Mouse (Mus musculus) heart, embryonic 10.5 days (tissue): ENCODE data around the gene Phactr1. TPM values are rescaled to one million over a fixed set of nuclear protein-coding genes. Genes with fewer than 3 reads are reported as not detected.

Source experiments
- DNase-seq: peaks from one replicate; pipeline ENCODE4 v3.0.0-alpha.2; 2017; ENCODE audit warnings: low spot score
- H3K27ac ChIP-seq: fragments of 300-500 bp; sonication (generic); 2 replicates; pipeline ENCODE4 v1.5.1; 2016; ENCODE audit warnings: mild to moderate bottlenecking
- H3K27me3 ChIP-seq: fragments of 300-500 bp; sonication (generic); 2 replicates; pipeline ENCODE4 v1.6.1; 2016; ENCODE audit warnings: mild to moderate bottlenecking; ENCODE audit not compliant: poor library complexity, insufficient read depth, severe bottlenecking
- H3K36me3 ChIP-seq: fragments of 300-500 bp; sonication (generic); 2 replicates; pipeline ENCODE4 v1.6.1; 2016; ENCODE audit warnings: mild to moderate bottlenecking, moderate library complexity
- H3K4me1 ChIP-seq: fragments of 300-500 bp; sonication (generic); 2 replicates; pipeline ENCODE4 v1.6.1; 2016; ENCODE audit warnings: mild to moderate bottlenecking
- H3K4me3 ChIP-seq: fragments of 300-500 bp; sonication (generic); 2 replicates; pipeline ENCODE4 v1.5.1; 2016; ENCODE audit warnings: mild to moderate bottlenecking, moderate library complexity
- H3K9me3 ChIP-seq: fragments of 300-500 bp; sonication (generic); 2 replicates; pipeline ENCODE4 v1.6.1; 2016; ENCODE audit warnings: mild to moderate bottlenecking, moderate library complexity
- WGBS: fragments of 180-500 bp; shearing (Covaris S2); methylation state at CpG from one replicate; pipeline ENCODE4 v1.1.7; 2016; 5-methylcytosine and 5-hydroxymethylcytosine counted together
- polyA plus RNA-seq: library from polyadenylated mRNA; unstranded; fragments of >200 nt; fragmentation: Nextera tagmentation; extraction: Ambion mirVana; gene quantifications from 2 replicates; pipeline ENCODE4 v1.2.1, GENCODE M21; 2016

Gene Phactr1
- polyA plus RNA-seq, 1 experiment from 2014 or later, result 4.1 TPM

GRCm38 (mm10) chr13:42999287-42999686 is 318.9 kb downstream of the Phactr1 start:
- Histone ChIP-seq H3K4me1 (no peaks in the 10 kb centered on the region), H3K27me3 (no peaks in the 10 kb centered on the region), H3K36me3 (no peaks in the 10 kb centered on the region), H3K4me3 (no peak overlapping the region), H3K27ac (no peak overlapping the region), H3K9me3 (no peaks in the 10 kb centered on the region)
- no peak for DNase-seq
- 64% methylated on average over 3 of the region's 3 CpGs for WGBS

GRCm38 (mm10) chr13:43005131-43005579 is 324.7 kb downstream of the Phactr1 start:
- Histone ChIP-seq H3K36me3 (no peaks in the 10 kb centered on the region), H3K9me3 (no peaks in the 10 kb centered on the region), H3K4me1 (peaks cover 5% of the 10 kb centered on the region; the same call in 1 of the 2 replicates), H3K27ac (peak overlapping the region; percentile 62; the same call in 1 of the 2 replicates), H3K27me3 (no peaks in the 10 kb centered on the region), H3K4me3 (no peak overlapping the region)
- WGBS, result 13% methylated on average over 3 of the region's 3 CpGs
- DNase-seq, result peak; percentile 78

- no peak overlapping the region for H3K27ac ChIP-seq
- WGBS, result 74% methylated on average over 5 of the region's 5 CpGs
- no peak overlapping the region for H3K4me3 ChIP-seq
- H3K4me1 ChIP-seq, result peaks cover 5% of the 10 kb centered on the region; the same call in 1 of the 2 replicates
- H3K9me3 ChIP-seq, result no peaks in the 10 kb centered on the region
- no peaks in the 10 kb centered on the region for H3K36me3 ChIP-seq
- no peak for DNase-seq
- H3K27me3 ChIP-seq, result no peaks in the 10 kb centered on the region
Observed at GRCm38 (mm10) chr13:43008466-43008865, 328.0 kb downstream of the Phactr1 start.

GRCm38 (mm10) chr13:43009596-43009995 is 329.2 kb downstream of the Phactr1 start:
- Histone ChIP-seq H3K4me3 (no peak overlapping the region), H3K9me3 (no peaks in the 10 kb centered on the region), H3K27ac (no peak overlapping the region), H3K4me1 (peaks cover 5% of the 10 kb centered on the region; the same call in 1 of the 2 replicates), H3K27me3 (no peaks in the 10 kb centered on the region), H3K36me3 (no peaks in the 10 kb centered on the region)
- no peak for DNase-seq
- 90% methylated on average over 3 of the region's 3 CpGs for WGBS

GRCm38 (mm10) chr13:43011516-43011915 is 331.1 kb downstream of the Phactr1 start:
- WGBS, result 53% methylated on average over 3 of the region's 3 CpGs
- Histone ChIP-seq H3K36me3 (no peaks in the 10 kb centered on the region), H3K4me3 (no peak overlapping the region), H3K27me3 (no peaks in the 10 kb centered on the region), H3K4me1 (no peaks in the 10 kb centered on the region), H3K27ac (no peak overlapping the region), H3K9me3 (no peaks in the 10 kb centered on the region)
- DNase-seq, result no peak

GRCm38 (mm10) chr13:43013984-43014383 is 333.6 kb downstream of the Phactr1 start:
- H3K27me3 ChIP-seq, result no peaks in the 10 kb centered on the region
- no peaks in the 10 kb centered on the region for H3K9me3 ChIP-seq
- no peaks in the 10 kb centered on the region for H3K4me1 ChIP-seq
- WGBS, result 89% methylated on average over 4 of the region's 4 CpGs
- H3K27ac ChIP-seq, result no peak overlapping the region
- DNase-seq, result no peak
- no peaks in the 10 kb centered on the region for H3K36me3 ChIP-seq
- no peak overlapping the region for H3K4me3 ChIP-seq

- H3K36me3 ChIP-seq, result no peaks in the 10 kb centered on the region
- H3K4me3 ChIP-seq, result no peak overlapping the region
- no peak for DNase-seq
- 82% methylated on average over 6 of the region's 6 CpGs for WGBS
- H3K27ac ChIP-seq, result no peak overlapping the region
- H3K4me1 ChIP-seq, result no peaks in the 10 kb centered on the region
- H3K27me3 ChIP-seq, result no peaks in the 10 kb centered on the region
- H3K9me3 ChIP-seq, result no peaks in the 10 kb centered on the region
Observed at GRCm38 (mm10) chr13:43015768-43016167, 335.3 kb downstream of the Phactr1 start.

- Histone ChIP-seq H3K36me3 (no peaks in the 10 kb centered on the region), H3K4me1 (no peaks in the 10 kb centered on the region), H3K4me3 (no peak overlapping the region), H3K27me3 (no peaks in the 10 kb centered on the region), H3K27ac (no peak overlapping the region), H3K9me3 (no peaks in the 10 kb centered on the region)
- WGBS, result 83% methylated on average over 5 of the region's 5 CpGs
- no peak for DNase-seq
Observed at GRCm38 (mm10) chr13:43018863-43019262, 338.4 kb downstream of the Phactr1 start.

- Histone ChIP-seq H3K27ac (no peak overlapping the region), H3K27me3 (no peaks in the 10 kb centered on the region), H3K36me3 (no peaks in the 10 kb centered on the region), H3K9me3 (no peaks in the 10 kb centered on the region), H3K4me3 (no peak overlapping the region), H3K4me1 (no peaks in the 10 kb centered on the region)
- DNase-seq, result no peak
- 66% methylated on average over 6 of the region's 6 CpGs for WGBS
Observed at GRCm38 (mm10) chr13:43021031-43021430, 340.6 kb downstream of the Phactr1 start.

- no peaks in the 10 kb centered on the region for H3K4me1 ChIP-seq
- no peaks in the 10 kb centered on the region for H3K9me3 ChIP-seq
- 89% methylated on average over 5 of the region's 5 CpGs for WGBS
- H3K27ac ChIP-seq, result no peak overlapping the region
- no peaks in the 10 kb centered on the region for H3K27me3 ChIP-seq
- H3K4me3 ChIP-seq, result no peak overlapping the region
- H3K36me3 ChIP-seq, result no peaks in the 10 kb centered on the region
- DNase-seq, result no peak
Observed at GRCm38 (mm10) chr13:43023005-43023404, 342.6 kb downstream of the Phactr1 start.

GRCm38 (mm10) chr13:43027568-43027967 is 347.1 kb downstream of the Phactr1 start:
- Histone ChIP-seq H3K4me3 (no peak overlapping the region), H3K27me3 (no peaks in the 10 kb centered on the region), H3K9me3 (no peaks in the 10 kb centered on the region), H3K36me3 (no peaks in the 10 kb centered on the region), H3K27ac (no peak overlapping the region), H3K4me1 (no peaks in the 10 kb centered on the region)
- DNase-seq, result no peak
- WGBS, result 65% methylated on average over 1 of the region's 1 CpGs

- Histone ChIP-seq H3K4me1 (no peaks in the 10 kb centered on the region), H3K27ac (no peak overlapping the region), H3K4me3 (no peak overlapping the region), H3K9me3 (no peaks in the 10 kb centered on the region), H3K36me3 (no peaks in the 10 kb centered on the region), H3K27me3 (no peaks in the 10 kb centered on the region)
- WGBS, result 77% methylated on average over 2 of the region's 2 CpGs
- DNase-seq, result no peak
Observed at GRCm38 (mm10) chr13:43030222-43030621, 349.8 kb downstream of the Phactr1 start.

- Histone ChIP-seq H3K9me3 (no peaks in the 10 kb centered on the region), H3K36me3 (no peaks in the 10 kb centered on the region), H3K27me3 (no peaks in the 10 kb centered on the region), H3K4me3 (no peak overlapping the region), H3K27ac (no peak overlapping the region), H3K4me1 (no peaks in the 10 kb centered on the region)
- no peak for DNase-seq
- WGBS, result 86% methylated on average over 3 of the region's 3 CpGs
Observed at GRCm38 (mm10) chr13:43032451-43032850, 352.0 kb downstream of the Phactr1 start.

- no peaks in the 10 kb centered on the region for H3K4me1 ChIP-seq
- no peaks in the 10 kb centered on the region for H3K36me3 ChIP-seq
- no peaks in the 10 kb centered on the region for H3K9me3 ChIP-seq
- no peak overlapping the region for H3K4me3 ChIP-seq
- WGBS, result 71% methylated on average over 6 of the region's 6 CpGs
- no peaks in the 10 kb centered on the region for H3K27me3 ChIP-seq
- no peak for DNase-seq
- H3K27ac ChIP-seq, result no peak overlapping the region
Observed at GRCm38 (mm10) chr13:43036510-43036909, 356.1 kb downstream of the Phactr1 start.
